Mouse (Mus musculus): ENCODE measurements at regions not wholly inside any gene's neighbourhood (a gene's known extent, or its start where the extent isn't known, plus 50 kb on each side); places are given as distances from the start of the nearest gene placed in this dataset.

DNA sequence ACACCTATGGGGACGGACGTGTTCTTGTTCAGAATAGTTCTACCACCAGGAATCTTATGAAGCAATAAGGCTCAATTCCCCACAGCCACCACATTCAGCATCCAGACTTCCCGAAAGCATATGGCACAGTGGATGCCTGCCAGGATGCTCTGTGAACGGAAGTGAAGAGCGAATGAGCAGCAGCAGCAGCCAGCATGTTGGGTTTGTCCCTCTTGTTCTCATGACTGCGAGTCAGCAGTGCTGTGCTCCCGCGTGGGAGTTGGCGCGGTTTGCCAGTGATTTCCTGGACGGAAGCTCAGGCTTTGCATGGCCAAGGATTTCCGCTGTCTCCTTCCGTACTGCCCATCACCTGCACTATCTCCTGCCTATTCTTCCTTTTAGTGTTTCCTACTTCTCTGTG is 471.8 kb upstream of the Kif2a start:
- H3K9me3 ChIP-seq, result no peaks in the 10 kb centered on the region
- H3K27ac ChIP-seq (replicated peaks), result no peak overlapping the region
- H3K4me3 ChIP-seq, result no peak overlapping the region
- no peak overlapping the region for H3K4me2 ChIP-seq
- H3K4me1 ChIP-seq (replicated peaks), result 0 out of 2 replicates have a peak, but pooled peaks cover 7% of the 10 kb centered on the region
- no peaks in the 10 kb centered on the region for H3K36me3 ChIP-seq
- no peak for ATAC-seq (ENCODE audit: low read depth)
- WGBS, result 82% methylated on average over 13 of the region's 13 CpGs
- no peak overlapping the region for H3K9ac ChIP-seq
- no peaks in the 10 kb centered on the region for H3K27me3 ChIP-seq

DNA sequence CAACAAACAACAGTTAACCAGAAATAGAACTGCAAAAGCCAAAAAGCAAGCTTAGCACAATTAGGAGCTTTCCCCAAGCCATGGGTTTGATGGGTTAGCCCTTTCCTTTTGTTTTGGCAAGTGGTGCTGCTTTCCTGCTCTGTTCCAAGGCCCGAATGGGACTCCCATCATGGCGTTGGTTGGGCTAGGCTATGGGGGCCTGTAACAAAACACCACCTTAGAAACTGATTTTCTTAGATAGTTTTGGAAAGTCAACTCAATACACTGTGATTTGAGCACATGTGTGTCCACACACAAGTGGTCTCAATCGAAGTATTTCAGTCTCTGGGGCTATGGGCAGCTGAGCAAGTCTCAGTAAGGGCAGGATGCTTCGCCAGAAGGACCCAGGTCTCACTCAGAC is 470.5 kb upstream of the Kif2a start:
- Histone ChIP-seq H3K9ac (no peak overlapping the region), H3K36me3 (no peaks in the 10 kb centered on the region), H3K4me2 (no peak overlapping the region), H3K27me3 (no peaks in the 10 kb centered on the region), H3K4me3 (no peak overlapping the region), H3K27ac (replicated peaks) (no peak overlapping the region), H3K4me1 (replicated peaks) (0 out of 2 replicates have a peak, but pooled peaks cover 7% of the 10 kb centered on the region), H3K9me3 (no peaks in the 10 kb centered on the region)
- no peak for ATAC-seq (ENCODE audit: low read depth)
- 85% methylated on average over 4 of the region's 4 CpGs for WGBS

GRCm38 (mm10) chr13:107491423-107491822 is 469.5 kb upstream of the Kif2a start:
- ATAC-seq (ENCODE audit: low read depth), result no peak
- 0 out of 2 replicates have a peak, but pooled peaks cover 7% of the 10 kb centered on the region for H3K4me1 ChIP-seq (replicated peaks)

GRCm38 (mm10) chr13:107485400-107486017 is 463.6 kb upstream of the Kif2a start:
- H3K9ac ChIP-seq, result no peak overlapping the region
- no peaks in the 10 kb centered on the region for H3K27me3 ChIP-seq
- 75% methylated on average over 4 of the region's 4 CpGs for WGBS
- H3K4me2 ChIP-seq, result no peak overlapping the region
- H3K4me1 ChIP-seq (replicated peaks), result peaks cover 24% of the 10 kb centered on the region
- H3K4me3 ChIP-seq, result no peak overlapping the region
- H3K9me3 ChIP-seq, result no peaks in the 10 kb centered on the region
- ATAC-seq (ENCODE audit: low read depth), result no peak
- H3K36me3 ChIP-seq, result no peaks in the 10 kb centered on the region
- no peak overlapping the region for H3K27ac ChIP-seq (replicated peaks)

More at GRCm38 (mm10) chr13:107491423-107491822, 469.5 kb upstream of the Kif2a start:
- 49% methylated on average over 7 of the region's 7 CpGs for WGBS
- H3K4me2 ChIP-seq, result no peak overlapping the region
- H3K9me3 ChIP-seq, result no peaks in the 10 kb centered on the region
- H3K36me3 ChIP-seq, result no peaks in the 10 kb centered on the region
- H3K9ac ChIP-seq, result no peak overlapping the region
- 0 out of 2 replicates have a peak overlapping the region, but pooled peaks have one; percentile 18 for H3K27ac ChIP-seq (replicated peaks)
- no peaks in the 10 kb centered on the region for H3K27me3 ChIP-seq
- no peak overlapping the region for H3K4me3 ChIP-seq

GRCm38 (mm10) chr13:107484630-107484998 is 462.7 kb upstream of the Kif2a start:
- Histone ChIP-seq H3K4me3 (no peak overlapping the region), H3K36me3 (no peaks in the 10 kb centered on the region), H3K4me2 (no peak overlapping the region), H3K27ac (replicated peaks) (peak overlapping the region; percentile 80), H3K9me3 (no peaks in the 10 kb centered on the region), H3K27me3 (no peaks in the 10 kb centered on the region), H3K4me1 (replicated peaks) (peaks cover 24% of the 10 kb centered on the region), H3K9ac (no peak overlapping the region)
- ATAC-seq (ENCODE audit: low read depth), result peak; percentile 55
- WGBS, result 38% methylated on average over 6 of the region's 6 CpGs

GRCm38 (mm10) chr13:107483967-107484629 is 462.2 kb upstream of the Kif2a start:
- Histone ChIP-seq H3K36me3 (no peaks in the 10 kb centered on the region), H3K9ac (peak overlapping the region; percentile 38; the same call in 1 of the 2 replicates), H3K9me3 (no peaks in the 10 kb centered on the region), H3K27ac (replicated peaks) (peak overlapping the region; percentile 80), H3K27me3 (no peaks in the 10 kb centered on the region), H3K4me2 (no peak overlapping the region), H3K4me1 (replicated peaks) (peaks cover 24% of the 10 kb centered on the region), H3K4me3 (no peak overlapping the region)
- ATAC-seq (ENCODE audit: low read depth), result peak; percentile 61; the same call in 1 of the 2 replicates
- 32% methylated on average over 12 of the region's 12 CpGs for WGBS

DNA sequence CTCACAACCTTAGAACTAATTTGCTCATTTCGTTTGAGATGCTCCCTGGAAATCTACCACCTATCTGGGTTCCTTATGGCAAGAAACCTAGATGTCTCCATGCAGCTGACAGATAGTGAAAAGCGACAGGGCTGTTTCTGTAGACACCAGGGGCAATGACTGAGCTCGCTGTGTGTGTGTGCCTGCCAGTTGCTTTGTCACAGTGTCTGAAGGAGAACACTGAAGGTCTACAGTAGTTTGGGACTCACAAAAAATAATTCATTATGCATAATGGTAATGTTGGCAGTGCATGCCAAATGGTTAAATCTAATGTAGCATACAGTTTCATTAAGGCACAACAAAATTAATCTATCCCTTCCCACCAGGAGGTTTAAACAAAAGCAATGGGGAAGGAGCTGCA is 453.2 kb upstream of the Kif2a start:
- peaks cover 12% of the 10 kb centered on the region; the same call in 1 of the 2 replicates for H3K27me3 ChIP-seq
- ATAC-seq (ENCODE audit: low read depth), result peak; percentile 75
- H3K4me3 ChIP-seq, result no peak overlapping the region
- WGBS, result 48% methylated on average over 3 of the region's 3 CpGs
- no peak overlapping the region for H3K9ac ChIP-seq
- H3K36me3 ChIP-seq, result no peaks in the 10 kb centered on the region
- peaks cover 23% of the 10 kb centered on the region for H3K4me1 ChIP-seq (replicated peaks)
- no peak overlapping the region for H3K4me2 ChIP-seq
- H3K9me3 ChIP-seq, result no peaks in the 10 kb centered on the region
- peak overlapping the region; percentile 46 for H3K27ac ChIP-seq (replicated peaks)

DNA sequence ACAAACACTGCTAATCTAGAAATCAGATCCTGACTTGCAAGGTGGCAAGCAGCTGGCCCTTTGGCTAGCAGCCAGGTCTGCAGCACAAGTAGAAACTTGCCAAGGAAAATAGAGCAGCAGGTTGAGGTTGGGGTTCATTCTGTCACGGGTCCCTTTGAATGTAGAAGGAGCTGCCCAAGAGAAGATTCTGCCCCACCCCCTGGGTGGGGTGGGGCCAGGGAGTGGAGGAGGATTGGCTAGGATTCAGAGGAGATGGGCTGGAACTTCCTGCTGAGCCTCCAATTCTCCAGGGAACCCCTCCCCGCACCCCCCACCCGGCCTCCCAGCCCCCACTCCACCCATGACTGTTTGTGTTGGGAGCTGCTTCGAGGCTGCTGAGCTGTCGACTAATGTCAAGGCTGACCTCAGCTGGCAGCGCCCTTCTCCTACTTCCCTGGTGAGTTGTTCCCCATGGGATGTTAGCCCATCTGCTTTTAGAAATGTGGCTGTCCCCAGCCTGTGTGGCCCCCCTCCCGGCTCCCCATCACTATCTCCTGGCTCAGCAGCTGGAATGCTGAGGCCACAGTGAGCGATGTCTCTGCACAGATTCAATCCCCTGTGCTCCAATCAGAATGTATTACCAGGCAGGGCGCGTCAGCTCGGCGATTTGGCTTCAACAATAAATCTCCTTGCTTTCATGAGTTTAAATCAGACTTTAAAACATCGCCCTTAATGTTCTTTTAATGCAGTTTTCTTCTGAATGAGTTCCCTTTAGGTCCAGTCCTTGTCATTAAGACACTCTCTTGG is 447.8 kb upstream of the Kif2a start:
- Histone ChIP-seq H3K27me3 (peaks cover 12% of the 10 kb centered on the region; the same call in 1 of the 2 replicates), H3K4me3 (peak overlapping the region; percentile 19), H3K27ac (replicated peaks) (peak overlapping the region; percentile 74), H3K4me1 (replicated peaks) (peaks cover 30% of the 10 kb centered on the region), H3K4me2 (peak overlapping the region; percentile 54), H3K9ac (peak overlapping the region; percentile 57), H3K36me3 (no peaks in the 10 kb centered on the region), H3K9me3 (no peaks in the 10 kb centered on the region)
- WGBS, result 1% methylated on average over 13 of the region's 13 CpGs
- peak; percentile 92 for ATAC-seq (ENCODE audit: low read depth)

DNA sequence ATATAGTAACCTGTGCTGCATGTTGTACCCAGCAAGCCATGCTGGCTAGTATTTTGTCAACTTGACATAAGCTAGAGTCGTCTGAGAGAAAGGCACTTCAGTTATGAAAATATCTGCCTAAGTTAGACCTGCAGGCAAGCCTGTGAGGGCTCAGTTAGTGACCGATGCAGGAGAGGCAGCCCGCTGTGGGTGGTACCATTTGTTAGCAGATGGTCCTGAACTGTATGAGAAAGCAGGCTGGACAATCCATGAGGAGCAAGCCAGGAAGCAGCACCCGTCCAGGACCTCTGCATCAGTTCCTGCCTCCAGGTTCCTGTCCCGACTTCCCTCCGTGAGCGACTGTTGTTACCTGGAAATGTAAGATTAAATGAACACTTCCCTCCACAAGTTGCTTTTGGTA is 440.9 kb upstream of the Kif2a start:
- Histone ChIP-seq H3K4me2 (no peak overlapping the region), H3K9ac (no peak overlapping the region), H3K9me3 (no peaks in the 10 kb centered on the region), H3K4me1 (replicated peaks) (peaks cover 14% of the 10 kb centered on the region), H3K4me3 (no peak overlapping the region), H3K27ac (replicated peaks) (no peak overlapping the region), H3K36me3 (no peaks in the 10 kb centered on the region), H3K27me3 (no peaks in the 10 kb centered on the region)
- WGBS, result 89% methylated on average over 7 of the region's 7 CpGs
- no peak for ATAC-seq (ENCODE audit: low read depth)

DNA sequence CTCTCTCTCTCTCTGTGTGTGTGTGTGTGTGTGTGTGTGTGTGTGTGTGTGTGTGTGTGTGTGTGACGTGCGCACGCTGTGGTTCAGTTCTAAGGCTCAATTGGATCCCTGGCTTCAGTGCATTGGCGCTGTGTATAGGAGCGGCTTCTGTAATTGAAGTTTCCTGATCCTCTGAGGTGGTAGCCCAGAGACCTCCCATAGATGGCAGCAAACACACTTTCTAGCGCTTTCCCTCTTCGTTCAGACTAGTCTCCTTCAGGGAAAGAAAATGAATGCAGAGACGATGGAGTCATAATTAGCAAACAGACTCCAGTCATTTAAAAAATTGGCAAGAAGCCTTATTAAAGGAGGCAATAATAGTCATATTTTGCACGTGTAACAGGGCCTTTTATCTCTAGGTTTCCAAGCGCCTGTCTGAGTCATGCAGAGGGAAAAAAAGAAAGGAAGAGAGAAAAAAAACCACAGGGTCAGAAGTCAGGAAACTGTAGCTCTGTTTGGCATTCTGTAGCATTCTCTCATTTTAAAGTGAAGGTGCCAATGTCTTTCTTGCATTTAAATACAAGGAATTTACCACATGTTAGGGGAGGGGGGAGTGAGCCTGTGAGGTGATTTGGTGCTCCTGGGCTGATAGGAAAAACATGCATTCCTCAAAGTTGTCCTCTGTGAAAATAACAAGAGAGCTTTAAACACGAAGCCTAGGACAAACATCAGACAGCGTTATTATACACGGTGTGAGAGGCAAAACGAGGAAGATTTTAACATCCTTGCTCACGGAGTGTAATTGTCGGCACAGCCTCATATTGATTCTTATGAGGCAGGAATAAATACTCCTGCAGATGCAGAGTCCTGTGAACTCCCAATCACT is 439.4 kb upstream of the Kif2a start:
- Histone ChIP-seq H3K9ac (0 out of 2 replicates have a peak overlapping the region, but pooled peaks have one; percentile 31), H3K27me3 (no peaks in the 10 kb centered on the region), H3K4me2 (peak overlapping the region; percentile 41), H3K27ac (replicated peaks) (peak overlapping the region; percentile 56; the same call in 1 of the 2 replicates), H3K4me1 (replicated peaks) (peaks cover 11% of the 10 kb centered on the region), H3K4me3 (no peak overlapping the region), H3K36me3 (no peaks in the 10 kb centered on the region), H3K9me3 (no peaks in the 10 kb centered on the region)
- 19% methylated on average over 16 of the region's 16 CpGs for WGBS
- peak; percentile 94 for ATAC-seq (ENCODE audit: low read depth)

- no peak for ATAC-seq (ENCODE audit: low read depth)
- H3K4me1 ChIP-seq (replicated peaks), result peaks cover 10% of the 10 kb centered on the region
- H3K4me2 ChIP-seq, result no peak overlapping the region
- H3K27ac ChIP-seq (replicated peaks), result no peak overlapping the region
- H3K36me3 ChIP-seq, result no peaks in the 10 kb centered on the region
- H3K4me3 ChIP-seq, result no peak overlapping the region
- H3K27me3 ChIP-seq, result no peaks in the 10 kb centered on the region
- no peaks in the 10 kb centered on the region for H3K9me3 ChIP-seq
- H3K9ac ChIP-seq, result no peak overlapping the region
- 93% methylated on average over 4 of the region's 4 CpGs for WGBS
These were observed 436.8 kb upstream of the Kif2a start for GRCm38 (mm10) chr13:107458730-107459129.
